Mouse (Mus musculus) retina, postnatal 7 days (tissue): ENCODE measurements around the gene Asb10.
A peak's percentile ranks its signal among the peaks of the same experiment; 100 is the strongest.
"Not testable (repeated sequence)": the region's sequence is repeated elsewhere in the genome, so short reads cannot be mapped to it uniquely, and the experiment has no call there.

Source experiments
- DNase-seq: peaks from one replicate; pipeline ENCODE4 v3.0.0-alpha.2; 2012; ENCODE audit warnings: low read depth, low spot score

Gene Asb10

GRCm38 (mm10) chr5:24540387-24541143 is at the start of gene Asb10:
Asb10 (minus strand) TSS chr5:24540978.
- no peak for DNase-seq

GRCm38 (mm10) chr5:24589511-24590500 is 49.0 kb upstream of the Asb10 start:
- DNase-seq: no peak

- no peak for DNase-seq
These were observed 46.4 kb upstream of the Asb10 start for GRCm38 (mm10) chr5:24587200-24587577.

- DNase-seq: peak; percentile 70
These were observed 45.9 kb upstream of the Asb10 start, which contains the start of gene Chpf2 for GRCm38 (mm10) chr5:24586547-24587199. Chpf2 (plus strand) TSS chr5:24586741.

- DNase-seq: no peak
These were observed 45.3 kb upstream of the Asb10 start for GRCm38 (mm10) chr5:24586106-24586505.

- DNase-seq: no peak
These were observed 37.6 kb upstream of the Asb10 start for GRCm38 (mm10) chr5:24578109-24578963.

- DNase-seq: peak; percentile 100
These were observed 36.6 kb upstream of the Asb10 start, which contains the start of gene Abcf2 for GRCm38 (mm10) chr5:24577183-24577929. Abcf2 (minus strand) TSS chr5:24577467.

- DNase-seq: no peak
These were observed 36.0 kb upstream of the Asb10 start for GRCm38 (mm10) chr5:24576801-24577182.

- DNase-seq: no peak
These were observed 35.2 kb upstream of the Asb10 start for GRCm38 (mm10) chr5:24575948-24576347.

GRCm38 (mm10) chr5:24556709-24557108 is 15.9 kb upstream of the Asb10 start, which contains the start of gene 4931409K22Rik:
4931409K22Rik (minus strand) TSS chr5:24556809.
- DNase-seq: no peak

GRCm38 (mm10) chr5:24555335-24555734 is 14.6 kb upstream of the Asb10 start:
- not testable (repeated sequence) for DNase-seq

- no peak for DNase-seq
These were observed 13.0 kb upstream of the Asb10 start for GRCm38 (mm10) chr5:24553621-24554244.

GRCm38 (mm10) chr5:24551317-24551688 is 10.5 kb upstream of the Asb10 start:
- DNase-seq: no peak

- no peak for DNase-seq
These were observed 10.0 kb upstream of the Asb10 start for GRCm38 (mm10) chr5:24550598-24551316.

GRCm38 (mm10) chr5:24542643-24543042 is 1.9 kb upstream of the Asb10 start:
- no peak for DNase-seq

- no peak for DNase-seq
These were observed 379 bp upstream of the Asb10 start for GRCm38 (mm10) chr5:24541144-24541569.

GRCm38 (mm10) chr5:24539571-24540296 is 1.0 kb downstream of the Asb10 start:
- DNase-seq: no peak

GRCm38 (mm10) chr5:24537618-24538017 is 3.2 kb downstream of the Asb10 start:
- no peak for DNase-seq
